ENCODE assay signal across 18 mouse cellular contexts in the genomic region with DNA sequence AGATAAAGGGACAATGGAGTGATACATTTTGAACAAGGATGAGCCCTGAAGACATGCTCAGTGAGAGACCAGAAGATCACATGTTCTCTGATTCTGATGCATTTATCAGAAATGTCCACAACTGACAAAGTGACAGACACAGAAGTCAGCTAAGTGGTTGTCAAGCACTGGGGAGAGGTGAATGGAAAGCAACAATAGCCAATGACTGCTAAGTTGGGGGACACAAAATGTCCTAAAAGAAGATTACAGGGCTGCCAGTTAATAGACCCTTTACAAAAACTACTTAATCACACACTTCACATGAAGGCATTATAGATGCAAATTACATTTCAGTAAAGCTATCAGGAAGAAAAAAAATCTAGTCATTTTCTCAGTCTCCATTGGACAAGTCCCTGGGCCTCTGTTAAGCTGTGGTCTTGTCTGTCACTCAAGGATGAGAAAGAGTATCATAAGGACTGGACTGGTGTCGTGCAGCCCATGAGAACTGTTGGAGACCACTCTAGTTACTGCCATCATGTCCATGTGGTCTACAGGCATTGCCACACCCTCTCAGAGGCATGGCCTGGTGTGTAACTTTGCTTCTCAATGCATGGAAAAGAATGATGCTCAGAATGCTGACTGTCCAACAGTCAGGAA. TPM values are rescaled to one million over a fixed set of nuclear protein-coding genes. Genes with fewer than 3 reads are reported as not detected.
"Had no signal": no experiment of that assay in that cellular context is flagged by ENCODE, and none has a peak within 500 bp of the region (broad histone marks: within the 10 kb centered on the region; RNA-seq: fewer than 3 reads in every experiment).

No protein-coding gene starts in this region.

- H3K4me3 ChIP-seq: lung, embryonic 15.5 days; megakaryocyte, embryonic 14.5 days; midbrain, embryonic 13.5 days; midbrain, embryonic 15.5 days; neural tube, embryonic 12.5 days; stomach, embryonic 15.5 days had no signal

- H3K4me1 ChIP-seq: midbrain, embryonic 13.5 days; midbrain, embryonic 15.5 days had no signal

- H3K36me3 ChIP-seq: lung, embryonic 15.5 days; midbrain, embryonic 13.5 days; midbrain, embryonic 15.5 days; neural tube, embryonic 12.5 days; stomach, embryonic 15.5 days had no signal

- H3K9ac ChIP-seq: liver, postnatal 0 days; lung, embryonic 15.5 days; midbrain, embryonic 13.5 days; midbrain, embryonic 15.5 days; neural tube, embryonic 12.5 days; stomach, embryonic 15.5 days had no signal

- H3K27me3 ChIP-seq: lung, embryonic 15.5 days; midbrain, embryonic 13.5 days; midbrain, embryonic 15.5 days; neural tube, embryonic 12.5 days; stomach, embryonic 15.5 days had no signal

- H3K27ac ChIP-seq: lung, embryonic 15.5 days; macrophage; midbrain, embryonic 13.5 days; midbrain, embryonic 15.5 days; neural tube, embryonic 12.5 days; stomach, embryonic 15.5 days; stomach, postnatal 0 days had no signal

- H3K4me2 ChIP-seq: lung, embryonic 15.5 days; midbrain, embryonic 11.5 days; midbrain, embryonic 13.5 days; midbrain, embryonic 15.5 days; neural tube, embryonic 12.5 days; stomach, embryonic 15.5 days had no signal

- H3K9me3 ChIP-seq: lung, embryonic 15.5 days; megakaryocyte, embryonic 14.5 days; midbrain, embryonic 13.5 days; midbrain, embryonic 15.5 days; neural tube, embryonic 12.5 days; stomach, embryonic 15.5 days had no signal

- DNase-seq: liver, postnatal 0 days; lung, adult 2 months; lung, postnatal 14 days; lung, postnatal 36 days; right cerebral cortex, postnatal 14 days; thymus, postnatal 14 days; thymus, postnatal 36 days had no signal

- ATAC-seq: liver, postnatal 0 days; lung, postnatal 0 days; midbrain, embryonic 13.5 days; midbrain, embryonic 15.5 days had no signal

RNA-seq across cellular contexts. Expression of gene Cemip, which starts 59.2 kb away (rescaled TPM):
- polyA plus RNA-seq: liver, postnatal 0 days; thymus, postnatal 0 days had no signal
